Mouse (Mus musculus): ENCODE data around the gene Eya3.
"Not testable (repeated sequence)": the region's sequence is repeated elsewhere in the genome, so short reads cannot be mapped to it uniquely, and the experiment has no call there.

The Eya3 gene

GRCm38 (mm10) chr4:132638461-132639190, at the start of gene Eya3:
TSS of gene Eya3 (plus strand) at chr4:132638987.
- in situ Hi-C loops (cut with MboI, MseI) = no loop called here

- in situ Hi-C loops (cut with MboI, MseI) = no loop called here
Observed at GRCm38 (mm10) chr4:132590642-132591041, 48.1 kb upstream of the Eya3 start.

GRCm38 (mm10) chr4:132592958-132593357, 45.8 kb upstream of the Eya3 start:
- in situ Hi-C loops (cut with MboI, MseI) = no loop called here

GRCm38 (mm10) chr4:132594191-132594590, 44.6 kb upstream of the Eya3 start:
- in situ Hi-C loops (cut with MboI, MseI) = no loop called here

GRCm38 (mm10) chr4:132598861-132599260, 39.9 kb upstream of the Eya3 start:
- in situ Hi-C loops (cut with MboI, MseI) = no loop called here

- in situ Hi-C loops (cut with MboI, MseI) = no loop called here
Observed at GRCm38 (mm10) chr4:132599764-132600163, 39.0 kb upstream of the Eya3 start.

- in situ Hi-C loops (cut with MboI, MseI) = no loop called here
Observed at GRCm38 (mm10) chr4:132600465-132600864, 38.3 kb upstream of the Eya3 start.

GRCm38 (mm10) chr4:132601242-132601641, 37.5 kb upstream of the Eya3 start:
- in situ Hi-C loops (cut with MboI, MseI) = not testable (repeated sequence)

GRCm38 (mm10) chr4:132603468-132603867, 35.3 kb upstream of the Eya3 start:
- in situ Hi-C loops (cut with MboI, MseI) = no loop called here

GRCm38 (mm10) chr4:132605816-132606215, 33.0 kb upstream of the Eya3 start:
- in situ Hi-C loops (cut with MboI, MseI) = no loop called here

- in situ Hi-C loops (cut with MboI, MseI) = no loop called here
Observed at GRCm38 (mm10) chr4:132608147-132608546, 30.6 kb upstream of the Eya3 start.

- in situ Hi-C loops (cut with MboI, MseI) = no loop called here
Observed at GRCm38 (mm10) chr4:132610301-132610984, 28.3 kb upstream of the Eya3 start.

- in situ Hi-C loops (cut with MboI, MseI) = no loop called here
Observed at GRCm38 (mm10) chr4:132611320-132611719, 27.5 kb upstream of the Eya3 start.

GRCm38 (mm10) chr4:132617873-132618272, 20.9 kb upstream of the Eya3 start:
- in situ Hi-C loops (cut with MboI, MseI) = no loop called here

- in situ Hi-C loops (cut with MboI, MseI) = no loop called here
Observed at GRCm38 (mm10) chr4:132618850-132619375, 19.9 kb upstream of the Eya3 start.

- in situ Hi-C loops (cut with MboI, MseI) = no loop called here
Observed at GRCm38 (mm10) chr4:132620134-132620533, 18.7 kb upstream of the Eya3 start.

GRCm38 (mm10) chr4:132621287-132622068, 17.3 kb upstream of the Eya3 start:
- in situ Hi-C loops (cut with MboI, MseI) = no loop called here

- in situ Hi-C loops (cut with MboI, MseI) = no loop called here
Observed at GRCm38 (mm10) chr4:132624034-132624657, 14.6 kb upstream of the Eya3 start.

- in situ Hi-C loops (cut with MboI, MseI) = no loop called here
Observed at GRCm38 (mm10) chr4:132628830-132629229, 10.0 kb upstream of the Eya3 start.

- in situ Hi-C loops (cut with MboI, MseI) = no loop called here
Observed at GRCm38 (mm10) chr4:132635971-132636370, 2.8 kb upstream of the Eya3 start.

- in situ Hi-C loops (cut with MboI, MseI) = no loop called here
Observed at GRCm38 (mm10) chr4:132636554-132636953, 2.2 kb upstream of the Eya3 start.
